Mouse (Mus musculus): ENCODE results near the gene Phtf2.
"Not testable (repeated sequence)": the region's sequence is repeated elsewhere in the genome, so short reads cannot be mapped to it uniquely, and the experiment has no call there.

- TF ChIP-seq POLR2A (IDR thresholded peaks at IDR 0.05; ENCODE audit: low read depth, low read length); CTCF (IDR thresholded peaks at IDR 0.05; ENCODE audit: borderline replicate concordance, insufficient read depth, low read length): not testable (repeated sequence)
Measured at GRCm38 (mm10) chr5:20710845-20711244, 171.1 kb downstream of the Phtf2 start.

Measured in embryonic fibroblast, embryonic 13.5 days (primary cell).